Mouse (Mus musculus): ENCODE measurements around the gene Ifi35.

- TF ChIP-seq CTCF (IDR thresholded peaks at IDR 0.05; ENCODE audit: low read depth, low read length) (no peak), POLR2A (IDR thresholded peaks at IDR 0.05; ENCODE audit: borderline replicate concordance, low read depth, low read length) (no peak)
Observed at GRCm38 (mm10) chr11:101462141-101462540, 13.9 kb downstream of the Ifi35 start.
